Mouse (Mus musculus) embryonic facial prominence, embryonic 15.5 days (tissue): ENCODE results near the gene Gm10570. TPM values are rescaled to one million over a fixed set of nuclear protein-coding genes. Genes with fewer than 3 reads are reported as not detected.

ENCODE experiments used
- ATAC-seq: fragments of 200-750 bp; cut with Nextera tagmentation; 2 replicates; pipeline ENCODE4 v1.8.0; 2017; ENCODE audit warnings: low read depth, moderate TSS enrichment; ENCODE audit not compliant: insufficient number of reproducible peaks, low FRiP score, low TSS enrichment
- H3K27ac ChIP-seq: fragments of 300-500 bp; sonication (generic); replicated peaks from 2 replicates; pipeline ENCODE4 v1.5.1; 2015; ENCODE audit warnings: mild to moderate bottlenecking, inconsistent platforms
- H3K27me3 ChIP-seq: fragments of 300-500 bp; sonication (generic); 2 replicates; pipeline ENCODE4 v1.6.1; 2015; ENCODE audit warnings: inconsistent platforms
- H3K36me3 ChIP-seq: fragments of 300-500 bp; sonication (generic); 2 replicates; pipeline ENCODE4 v1.6.1; 2015; ENCODE audit warnings: mild to moderate bottlenecking, inconsistent platforms
- H3K4me1 ChIP-seq: fragments of 300-500 bp; sonication (generic); 2 replicates; pipeline ENCODE4 v1.6.1; 2015; ENCODE audit warnings: inconsistent platforms
- H3K4me2 ChIP-seq: fragments of 300-500 bp; sonication (generic); replicated peaks from 2 replicates; pipeline ENCODE4 v1.6.1; 2015; ENCODE audit warnings: mild to moderate bottlenecking, inconsistent platforms
- H3K4me3 ChIP-seq: fragments of 300-500 bp; sonication (generic); replicated peaks from 2 replicates; pipeline ENCODE4 v1.5.1; 2015; ENCODE audit warnings: mild to moderate bottlenecking, inconsistent platforms
- H3K9ac ChIP-seq: fragments of 300-500 bp; sonication (generic); 2 replicates; pipeline ENCODE4 v1.6.1; 2015; ENCODE audit warnings: inconsistent platforms
- H3K9me3 ChIP-seq: fragments of 300-500 bp; sonication (generic); replicated peaks from 2 replicates; pipeline ENCODE4 v1.6.1; 2016; ENCODE audit warnings: inconsistent platforms
- WGBS: fragments of 180-500 bp; shearing (Covaris S2); methylation state at CpG from one replicate; pipeline ENCODE4 v1.1.7; 2015; 5-methylcytosine and 5-hydroxymethylcytosine counted together
- polyA plus RNA-seq: library from polyadenylated mRNA; unstranded; fragments of >200 nt; fragmentation: Nextera tagmentation; extraction: Ambion mirVana; gene quantifications from 2 replicates; pipeline ENCODE4 v1.2.1, GENCODE M21; 2015

The Gm10570 gene
- polyA plus RNA-seq, 1 experiment from 2014 or later, result 0.36 TPM

DNA sequence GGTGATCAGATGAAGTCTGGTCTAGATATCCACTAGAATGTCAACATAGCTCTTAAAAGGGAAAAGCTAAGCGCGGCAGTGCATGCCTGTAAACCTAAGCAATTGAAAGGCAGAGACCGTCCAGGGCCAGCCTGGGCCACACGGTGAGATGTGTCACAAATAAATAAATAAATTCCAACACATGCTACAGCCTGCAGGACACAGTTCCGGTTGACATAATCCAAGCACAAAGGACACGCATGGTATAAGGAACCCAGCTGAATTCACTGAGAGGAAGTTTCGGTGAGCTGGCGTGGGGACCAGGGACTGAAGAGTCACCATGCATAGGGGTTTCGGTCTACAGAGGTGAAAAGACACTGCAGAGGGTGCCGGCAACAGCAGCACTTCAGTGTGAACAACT lies 39.7 kb downstream of the Gm10570 start:
- Histone ChIP-seq H3K27me3 (no peaks in the 10 kb centered on the region), H3K9me3 (no peaks in the 10 kb centered on the region), H3K9ac (no peak overlapping the region), H3K4me3 (no peak overlapping the region), H3K36me3 (no peaks in the 10 kb centered on the region), H3K27ac (no peak overlapping the region), H3K4me1 (peaks cover 31% of the 10 kb centered on the region), H3K4me2 (no peak overlapping the region)
- no peak for ATAC-seq
- 80% methylated on average over 10 of the region's 10 CpGs for WGBS

DNA sequence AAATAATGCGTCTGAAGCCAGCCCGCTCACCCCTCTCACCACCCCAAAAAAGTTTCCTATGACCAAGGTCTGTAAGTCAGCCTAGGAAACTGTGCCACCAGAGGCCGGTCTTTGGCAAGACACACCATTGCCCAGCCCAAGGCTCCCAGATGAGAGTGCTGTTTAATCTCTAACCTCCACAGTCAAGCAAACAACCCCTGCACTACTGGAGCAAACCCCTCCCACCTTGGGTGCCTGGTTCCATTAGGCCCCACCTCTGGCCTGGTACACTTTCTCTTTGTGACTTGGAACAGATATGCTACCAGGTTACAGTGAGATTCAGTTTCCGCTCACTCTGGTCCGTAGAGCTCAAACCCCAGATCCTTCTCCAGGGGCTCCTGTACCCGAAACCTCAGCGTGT lies 41.4 kb downstream of the Gm10570 start:
- peak overlapping the region; percentile 17; the same call in 1 of the 2 replicates for H3K27ac ChIP-seq
- H3K9ac ChIP-seq, result no peak overlapping the region
- H3K36me3 ChIP-seq, result peaks cover 15% of the 10 kb centered on the region
- no peaks in the 10 kb centered on the region for H3K9me3 ChIP-seq
- peaks cover 26% of the 10 kb centered on the region for H3K4me1 ChIP-seq
- 75% methylated on average over 7 of the region's 7 CpGs for WGBS
- no peak for ATAC-seq
- no peak overlapping the region for H3K4me3 ChIP-seq
- no peaks in the 10 kb centered on the region for H3K27me3 ChIP-seq
- H3K4me2 ChIP-seq, result 0 out of 2 replicates have a peak overlapping the region, but pooled peaks have one; percentile 26

DNA sequence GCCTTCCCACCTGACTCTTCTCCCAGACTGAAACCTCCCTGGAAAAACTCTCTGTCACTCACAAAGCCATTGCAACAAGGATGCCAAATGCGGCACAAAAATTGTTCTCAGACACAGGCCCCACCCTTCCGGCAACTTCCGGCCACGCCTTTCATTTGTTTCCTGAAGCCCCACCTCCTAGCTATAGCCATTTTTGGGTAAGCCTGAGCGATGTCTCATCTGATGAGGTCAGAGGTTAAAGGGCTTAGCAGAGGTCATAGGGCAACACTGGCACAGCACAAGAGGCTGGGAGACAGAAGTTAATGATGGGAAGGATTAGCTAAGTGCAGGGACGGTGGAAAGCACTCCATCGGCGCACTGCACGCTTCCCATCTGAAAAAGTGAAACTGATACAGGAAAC lies 41.9 kb downstream of the Gm10570 start:
- no peak for ATAC-seq
- Histone ChIP-seq H3K36me3 (peaks cover 16% of the 10 kb centered on the region), H3K4me1 (peaks cover 26% of the 10 kb centered on the region), H3K4me3 (peak overlapping the region; percentile 14), H3K27me3 (no peaks in the 10 kb centered on the region), H3K27ac (no peak overlapping the region; the same call in 1 of the 2 replicates), H3K4me2 (peak overlapping the region; percentile 26), H3K9ac (no peak overlapping the region), H3K9me3 (no peaks in the 10 kb centered on the region)
- WGBS, result 38% methylated on average over 9 of the region's 9 CpGs

DNA sequence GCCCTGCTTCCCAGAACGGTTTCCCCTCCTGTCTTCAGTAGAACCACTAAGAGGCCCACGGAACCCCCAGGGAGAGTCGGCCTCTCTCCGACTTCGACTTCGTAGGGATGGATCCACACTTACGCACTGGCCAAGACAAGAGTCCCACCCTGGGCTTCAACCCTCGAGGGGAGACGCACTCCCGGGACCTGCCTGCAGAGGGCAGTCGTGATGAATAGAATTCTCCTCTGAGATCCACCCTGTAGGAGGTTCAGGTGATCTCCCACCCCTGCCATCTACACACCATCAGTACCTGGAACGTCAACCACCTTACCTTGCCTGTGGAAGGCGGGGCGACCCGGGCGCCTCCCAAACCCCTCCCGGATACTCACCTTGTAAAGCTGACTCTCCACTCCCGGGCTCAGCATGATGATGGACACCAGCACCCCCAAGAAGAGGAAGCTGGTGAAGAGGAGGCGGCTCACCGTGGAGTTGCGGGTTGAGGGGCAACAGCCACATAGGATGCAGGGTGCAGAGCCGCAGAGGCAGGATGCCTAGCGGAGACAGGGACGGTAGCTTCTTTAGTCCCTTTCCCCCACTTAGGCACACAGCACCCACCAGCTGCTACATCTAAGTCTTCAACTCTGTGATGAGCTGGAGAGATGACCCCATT lies 43.6 kb downstream of the Gm10570 start:
- Histone ChIP-seq H3K27me3 (no peaks in the 10 kb centered on the region), H3K9ac (no peak overlapping the region), H3K36me3 (peaks cover 28% of the 10 kb centered on the region), H3K4me1 (peaks cover 26% of the 10 kb centered on the region), H3K27ac (no peak overlapping the region), H3K4me3 (no peak overlapping the region), H3K9me3 (no peaks in the 10 kb centered on the region), H3K4me2 (no peak overlapping the region)
- 28% methylated on average over 24 of the region's 24 CpGs for WGBS
- peak; percentile 47 for ATAC-seq

DNA sequence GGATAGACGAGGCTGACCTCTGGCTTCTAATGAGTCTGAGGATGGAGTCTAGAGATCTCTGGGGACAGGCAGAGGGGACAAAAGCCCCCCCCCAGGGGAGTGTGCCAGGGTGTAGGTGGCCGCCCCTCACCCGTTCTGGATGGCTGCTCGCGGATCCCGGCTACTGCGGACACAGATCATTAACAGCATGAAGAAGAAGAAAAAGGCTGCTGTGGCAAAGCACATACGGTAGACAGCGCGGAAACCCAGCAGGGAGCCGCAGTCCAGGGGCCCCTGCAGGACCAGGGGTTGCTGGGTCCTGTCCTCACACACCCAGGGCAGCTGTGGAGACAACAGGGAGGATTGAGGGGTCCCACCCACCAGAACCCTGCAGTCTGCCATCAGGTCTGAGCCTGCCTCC lies 44.3 kb downstream of the Gm10570 start:
- Histone ChIP-seq H3K9ac (no peak overlapping the region), H3K4me1 (peaks cover 26% of the 10 kb centered on the region), H3K27me3 (no peaks in the 10 kb centered on the region), H3K4me2 (no peak overlapping the region), H3K4me3 (no peak overlapping the region), H3K9me3 (no peaks in the 10 kb centered on the region), H3K27ac (no peak overlapping the region), H3K36me3 (peaks cover 35% of the 10 kb centered on the region)
- WGBS, result 35% methylated on average over 11 of the region's 11 CpGs
- ATAC-seq, result peak; percentile 45; the same call in 1 of the 2 replicates

DNA sequence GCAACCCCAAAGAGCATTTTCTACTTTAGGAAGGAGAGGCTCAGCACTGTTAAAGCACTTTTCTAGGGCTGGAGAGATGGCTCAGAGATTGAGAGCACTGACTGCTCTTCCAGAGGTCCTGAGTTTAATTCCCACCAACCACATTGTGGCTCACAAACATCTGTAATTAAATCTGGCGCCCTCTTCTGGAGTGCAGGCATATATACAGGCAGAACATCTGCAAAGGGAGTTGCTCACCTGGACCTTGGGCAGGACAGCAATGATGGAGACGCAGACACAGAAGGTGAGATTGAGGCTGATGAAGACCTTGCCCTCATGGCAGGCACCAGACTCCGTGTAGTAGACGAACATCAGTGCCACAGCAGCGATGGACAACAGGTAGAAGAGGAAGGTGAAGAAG lies 48.1 kb downstream of the Gm10570 start:
- no peak for ATAC-seq
- peaks cover 54% of the 10 kb centered on the region for H3K36me3 ChIP-seq
- H3K27ac ChIP-seq, result no peak overlapping the region
- H3K9ac ChIP-seq, result no peak overlapping the region
- WGBS, result 41% methylated on average over 5 of the region's 5 CpGs
- H3K4me1 ChIP-seq, result peaks cover 8% of the 10 kb centered on the region
- no peaks in the 10 kb centered on the region for H3K27me3 ChIP-seq
- H3K9me3 ChIP-seq, result no peaks in the 10 kb centered on the region
- no peak overlapping the region for H3K4me2 ChIP-seq
- H3K4me3 ChIP-seq, result no peak overlapping the region

Other genes starting within 250 kb of the Gm10570 start
- 68.6 and 71.0 TPM in 2 replicates for gene Pef1, start 206.1 kb downstream of the Gm10570 start, polyA plus RNA-seq
- gene Hcrtr1, start 169.3 kb downstream of the Gm10570 start, polyA plus RNA-seq, result 0.16 TPM in 1 of 2 replicates, not detected in the other
- 26.5 and 27.4 TPM in 2 replicates for gene Tinagl1, start 133.6 kb downstream of the Gm10570 start, polyA plus RNA-seq
- not detected in 2 replicates for gene Gm853, start 86.3 kb downstream of the Gm10570 start, polyA plus RNA-seq
- gene Serinc2, start 29.5 kb downstream of the Gm10570 start, polyA plus RNA-seq, result 108 and 110 TPM in 2 replicates
- gene Fabp3, start 79 bp downstream of the Gm10570 start, polyA plus RNA-seq, result 40.7 and 46.9 TPM in 2 replicates
- 69.1 and 71.4 TPM in 2 replicates for gene Zcchc17, start 51.3 kb upstream of the Gm10570 start, polyA plus RNA-seq
- gene Snrnp40, start 51.5 kb upstream of the Gm10570 start, polyA plus RNA-seq, result 132 and 134 TPM in 2 replicates